Mouse (Mus musculus) hindbrain, embryonic 14.5 days (tissue): Measurements from ENCODE around the gene Pik3cg. TPM values are rescaled to one million over a fixed set of nuclear protein-coding genes. Genes with fewer than 3 reads are reported as not detected.

Source experiments
- ATAC-seq: fragments of 200-750 bp; cut with Nextera tagmentation; 2 replicates; pipeline ENCODE4 v1.8.0; 2017; ENCODE audit warnings: moderate number of reproducible peaks, mild to moderate bottlenecking, moderate TSS enrichment, moderate library complexity; ENCODE audit not compliant: low FRiP score
- DNase-seq: peaks from one replicate; pipeline ENCODE4 v3.0.0-alpha.2; 2015; ENCODE audit warnings: low spot score
- H3K27ac ChIP-seq: fragments of 300-500 bp; sonication (generic); 2 replicates; pipeline ENCODE4 v1.5.1; 2014; ENCODE audit warnings: mild to moderate bottlenecking, moderate library complexity
- H3K27me3 ChIP-seq: fragments of 300-500 bp; sonication (generic); 2 replicates; pipeline ENCODE4 v1.6.1; 2014; ENCODE audit warnings: mild to moderate bottlenecking, low read length, mixed read lengths; ENCODE audit not compliant: control insufficient read depth, insufficient read depth
- H3K36me3 ChIP-seq: fragments of 300-500 bp; sonication (generic); replicated peaks from 2 replicates; pipeline ENCODE4 v1.6.1; 2014; ENCODE audit not compliant: control insufficient read depth, insufficient read depth
- H3K4me1 ChIP-seq: fragments of 300-500 bp; sonication (generic); replicated peaks from 2 replicates; pipeline ENCODE4 v1.6.1; 2014; ENCODE audit warnings: antibody characterized with exemption, low read length, mixed read lengths; ENCODE audit not compliant: control insufficient read depth, insufficient read depth
- H3K4me2 ChIP-seq: fragments of 300-500 bp; sonication (generic); replicated peaks from 2 replicates; pipeline ENCODE4 v1.6.1; 2014; ENCODE audit warnings: mild to moderate bottlenecking, moderate library complexity
- H3K4me3 ChIP-seq: fragments of 300-500 bp; sonication (generic); replicated peaks from 2 replicates; pipeline ENCODE4 v1.5.1; 2014; ENCODE audit warnings: mild to moderate bottlenecking, low read length
- H3K9ac ChIP-seq: fragments of 300-500 bp; sonication (generic); 2 replicates; pipeline ENCODE4 v1.6.1; 2014
- H3K9me3 ChIP-seq: fragments of 300-500 bp; sonication (generic); 2 replicates; pipeline ENCODE4 v1.6.1; 2016; ENCODE audit warnings: low read length; ENCODE audit not compliant: control insufficient read depth
- WGBS: fragments of 180-500 bp; shearing (Covaris S2); extraction: QIAGEN DNeasy Blood & Tissue Kit; methylation state at CpG from one replicate; pipeline ENCODE4 v1.1.7; 2014; 5-methylcytosine and 5-hydroxymethylcytosine counted together
- polyA plus RNA-seq: library from polyadenylated mRNA; unstranded; fragments of >200 nt; fragmentation: Nextera tagmentation; extraction: Ambion mirVana; gene quantifications from 2 replicates; pipeline ENCODE4 v1.2.1, GENCODE M21; 2014

Gene Pik3cg
- polyA plus RNA-seq, 1 experiment from 2014 or later, result 1.9 TPM

DNA sequence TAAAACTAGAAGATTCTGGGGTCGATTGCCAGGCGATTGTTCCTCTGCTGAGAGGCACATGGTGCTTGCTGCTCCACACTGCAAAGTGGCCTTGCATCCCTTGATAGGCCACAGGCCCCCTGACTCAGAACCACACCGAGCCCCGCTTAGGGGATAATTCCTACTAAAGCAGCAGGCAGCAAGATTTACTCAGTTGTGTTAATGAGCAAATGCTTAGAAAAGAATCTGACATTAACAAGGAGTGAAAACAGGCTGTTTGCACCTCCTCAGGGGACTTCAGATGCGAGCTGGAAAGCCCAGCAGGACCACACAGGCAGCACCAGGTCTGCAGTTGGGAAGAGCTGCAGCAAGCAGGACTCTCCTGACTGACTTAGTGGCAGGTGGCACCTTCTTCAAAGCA, 39.3 kb downstream of the Pik3cg start:
- ATAC-seq (no peak), DNase-seq (no peak)
- no peak overlapping the region for H3K9ac ChIP-seq
- H3K4me2 ChIP-seq, result no peak overlapping the region
- WGBS, result 22% methylated on average over 5 of the region's 5 CpGs
- no peak overlapping the region for H3K27ac ChIP-seq
- no peaks in the 10 kb centered on the region for H3K27me3 ChIP-seq
- no peaks in the 10 kb centered on the region for H3K36me3 ChIP-seq
- H3K4me1 ChIP-seq, result no peaks in the 10 kb centered on the region
- no peaks in the 10 kb centered on the region for H3K9me3 ChIP-seq
- H3K4me3 ChIP-seq, result no peak overlapping the region

GRCm38 (mm10) chr12:32168751-32169150, 39.7 kb downstream of the Pik3cg start:
- Histone ChIP-seq H3K27ac (no peak overlapping the region), H3K4me2 (no peak overlapping the region), H3K4me1 (no peaks in the 10 kb centered on the region), H3K4me3 (no peak overlapping the region), H3K27me3 (no peaks in the 10 kb centered on the region), H3K9me3 (no peaks in the 10 kb centered on the region), H3K9ac (no peak overlapping the region), H3K36me3 (no peaks in the 10 kb centered on the region)
- no peak for DNase-seq
- 27% methylated on average over 3 of the region's 3 CpGs for WGBS
- ATAC-seq, result no peak

DNA sequence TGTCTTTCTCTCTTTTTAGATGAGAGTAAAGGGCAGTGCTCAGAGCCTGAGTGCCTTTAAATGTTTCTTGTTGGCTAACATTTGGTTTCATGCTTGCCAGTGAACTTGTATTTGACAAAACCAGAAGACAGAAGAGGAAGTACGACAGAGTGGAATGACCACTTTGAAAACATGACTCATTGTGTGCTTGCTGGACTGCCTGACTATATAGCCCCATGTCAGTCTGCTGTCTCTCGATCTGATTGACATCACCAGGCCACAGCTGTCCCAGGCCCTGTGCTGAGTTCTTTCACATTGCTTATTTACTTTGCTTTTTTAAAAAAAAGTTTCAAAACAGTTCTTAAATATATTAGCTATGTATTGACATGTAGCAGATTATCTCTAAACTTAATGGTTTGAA, 44.8 kb downstream of the Pik3cg start:
- Histone ChIP-seq H3K36me3 (no peaks in the 10 kb centered on the region), H3K27me3 (no peaks in the 10 kb centered on the region), H3K9me3 (no peaks in the 10 kb centered on the region), H3K9ac (no peak overlapping the region), H3K4me1 (no peaks in the 10 kb centered on the region; the same call in 1 of the 2 replicates), H3K4me3 (no peak overlapping the region), H3K4me2 (no peak overlapping the region), H3K27ac (no peak overlapping the region)
- no peak for ATAC-seq
- 84% methylated on average over 2 of the region's 2 CpGs for WGBS
- DNase-seq, result no peak

- H3K27ac ChIP-seq, result peak overlapping the region; percentile 47; the same call in 1 of the 2 replicates
- no peak for DNase-seq
Measured at GRCm38 (mm10) chr12:32158757-32159156, 49.7 kb downstream of the Pik3cg start.

GRCm38 (mm10) chr12:32146606-32147005, 61.9 kb downstream of the Pik3cg start:
- ATAC-seq, result no peak
- 93% methylated on average over 7 of the region's 7 CpGs for WGBS

More at GRCm38 (mm10) chr12:32158757-32159156, 49.7 kb downstream of the Pik3cg start:
- WGBS, result 14% methylated on average over 5 of the region's 5 CpGs
- ATAC-seq, result peak; percentile 57; the same call in 1 of the 2 replicates
- H3K27me3 ChIP-seq, result no peaks in the 10 kb centered on the region
- no peak overlapping the region for H3K4me2 ChIP-seq
- H3K4me1 ChIP-seq, result no peaks in the 10 kb centered on the region; the same call in 1 of the 2 replicates
- no peaks in the 10 kb centered on the region for H3K9me3 ChIP-seq
- H3K36me3 ChIP-seq, result no peaks in the 10 kb centered on the region
- H3K4me3 ChIP-seq, result no peak overlapping the region
- H3K9ac ChIP-seq, result no peak overlapping the region

GRCm38 (mm10) chr12:32145651-32146050, 62.8 kb downstream of the Pik3cg start:
- H3K9me3 ChIP-seq, result no peaks in the 10 kb centered on the region
- no peak overlapping the region for H3K4me3 ChIP-seq
- H3K27ac ChIP-seq, result no peak overlapping the region
- ATAC-seq (no peak), DNase-seq (no peak)
- H3K36me3 ChIP-seq, result no peaks in the 10 kb centered on the region
- H3K4me2 ChIP-seq, result no peak overlapping the region
- no peak overlapping the region for H3K9ac ChIP-seq
- no peaks in the 10 kb centered on the region for H3K27me3 ChIP-seq
- no peaks in the 10 kb centered on the region for H3K4me1 ChIP-seq
- 90% methylated on average over 4 of the region's 4 CpGs for WGBS

More at GRCm38 (mm10) chr12:32146606-32147005, 61.9 kb downstream of the Pik3cg start:
- no peak overlapping the region for H3K9ac ChIP-seq
- H3K9me3 ChIP-seq, result no peaks in the 10 kb centered on the region
- no peak overlapping the region for H3K4me2 ChIP-seq
- no peaks in the 10 kb centered on the region for H3K27me3 ChIP-seq
- H3K4me3 ChIP-seq, result no peak overlapping the region
- no peak overlapping the region for H3K27ac ChIP-seq
- DNase-seq, result no peak
- no peaks in the 10 kb centered on the region for H3K36me3 ChIP-seq
- no peaks in the 10 kb centered on the region for H3K4me1 ChIP-seq

- Histone ChIP-seq H3K27me3 (no peaks in the 10 kb centered on the region), H3K4me3 (no peak overlapping the region), H3K4me1 (no peaks in the 10 kb centered on the region), H3K27ac (no peak overlapping the region), H3K36me3 (no peaks in the 10 kb centered on the region), H3K4me2 (no peak overlapping the region), H3K9ac (no peak overlapping the region), H3K9me3 (no peaks in the 10 kb centered on the region)
- ATAC-seq, result peak; percentile 93
- WGBS, result 6% methylated on average over 5 of the region's 5 CpGs
- DNase-seq, result peak; percentile 84
Measured at GRCm38 (mm10) chr12:32144513-32144912, 63.9 kb downstream of the Pik3cg start.

GRCm38 (mm10) chr12:32143782-32144181, 64.7 kb downstream of the Pik3cg start:
- Histone ChIP-seq H3K36me3 (no peaks in the 10 kb centered on the region), H3K4me3 (no peak overlapping the region)
- 92% methylated on average over 5 of the region's 5 CpGs for WGBS

GRCm38 (mm10) chr12:32143151-32143550, 65.3 kb downstream of the Pik3cg start:
- no peak overlapping the region for H3K4me2 ChIP-seq
- H3K27ac ChIP-seq, result no peak overlapping the region
- no peak for DNase-seq
- no peak overlapping the region for H3K9ac ChIP-seq
- no peak overlapping the region for H3K4me3 ChIP-seq
- ATAC-seq, result no peak
- WGBS, result 74% methylated on average over 4 of the region's 4 CpGs
- H3K4me1 ChIP-seq, result no peaks in the 10 kb centered on the region
- H3K9me3 ChIP-seq, result no peaks in the 10 kb centered on the region
- no peaks in the 10 kb centered on the region for H3K36me3 ChIP-seq
- H3K27me3 ChIP-seq, result no peaks in the 10 kb centered on the region

More at GRCm38 (mm10) chr12:32143782-32144181, 64.7 kb downstream of the Pik3cg start:
- no peak overlapping the region for H3K4me2 ChIP-seq
- no peaks in the 10 kb centered on the region for H3K9me3 ChIP-seq
- ATAC-seq, result no peak
- no peak overlapping the region for H3K9ac ChIP-seq
- no peaks in the 10 kb centered on the region for H3K27me3 ChIP-seq
- H3K4me1 ChIP-seq, result no peaks in the 10 kb centered on the region
- no peak overlapping the region for H3K27ac ChIP-seq
- DNase-seq, result no peak

GRCm38 (mm10) chr12:32141766-32142165, 66.7 kb downstream of the Pik3cg start:
- Histone ChIP-seq H3K4me3 (no peak overlapping the region), H3K9me3 (no peaks in the 10 kb centered on the region), H3K9ac (no peak overlapping the region), H3K4me1 (no peaks in the 10 kb centered on the region), H3K4me2 (no peak overlapping the region), H3K27ac (no peak overlapping the region), H3K27me3 (no peaks in the 10 kb centered on the region), H3K36me3 (no peaks in the 10 kb centered on the region)
- DNase-seq (no peak), ATAC-seq (no peak)
